Mouse (Mus musculus) embryonic facial prominence, embryonic 12.5 days (tissue): Measurements from ENCODE around the gene 4930564D02Rik. TPM values are rescaled to one million over a fixed set of nuclear protein-coding genes. Genes with fewer than 3 reads are reported as not detected.

ENCODE experiments used
- ATAC-seq: fragments of 200-750 bp; cut with Nextera tagmentation; 2 replicates; pipeline ENCODE4 v1.8.0; 2017; ENCODE audit not compliant: insufficient number of reproducible peaks, insufficient read depth, low FRiP score, low TSS enrichment
- H3K27ac ChIP-seq: fragments of 300-500 bp; sonication (generic); 2 replicates; pipeline ENCODE4 v1.5.1; 2016; ENCODE audit warnings: mild to moderate bottlenecking
- H3K27me3 ChIP-seq: fragments of 300-500 bp; sonication (generic); 2 replicates; pipeline ENCODE4 v1.6.1; 2016; ENCODE audit warnings: mild to moderate bottlenecking, moderate library complexity
- H3K36me3 ChIP-seq: fragments of 300-500 bp; sonication (generic); 2 replicates; pipeline ENCODE4 v1.6.1; 2016; ENCODE audit warnings: mild to moderate bottlenecking
- H3K4me1 ChIP-seq: fragments of 300-500 bp; sonication (generic); 2 replicates; pipeline ENCODE4 v1.6.1; 2016
- H3K4me2 ChIP-seq: fragments of 300-500 bp; sonication (generic); replicated peaks from 2 replicates; pipeline ENCODE4 v1.6.1; 2016; ENCODE audit warnings: mild to moderate bottlenecking, moderate library complexity
- H3K4me3 ChIP-seq: fragments of 300-500 bp; sonication (generic); 2 replicates; pipeline ENCODE4 v1.5.1; 2016; ENCODE audit warnings: mild to moderate bottlenecking
- H3K9ac ChIP-seq: fragments of 300-500 bp; sonication (generic); 2 replicates; pipeline ENCODE4 v1.6.1; 2016; ENCODE audit warnings: mild to moderate bottlenecking, moderate library complexity
- H3K9me3 ChIP-seq: fragments of 300-500 bp; sonication (generic); 2 replicates; pipeline ENCODE4 v1.6.1; 2016; ENCODE audit warnings: mild to moderate bottlenecking, moderate library complexity
- WGBS: fragments of 180-500 bp; shearing (Covaris S2); methylation state at CpG from one replicate; pipeline ENCODE4 v1.1.7; 2016; 5-methylcytosine and 5-hydroxymethylcytosine counted together
- polyA plus RNA-seq: library from polyadenylated mRNA; unstranded; fragments of >200 nt; fragmentation: Nextera tagmentation; extraction: Ambion mirVana; gene quantifications from 2 replicates; pipeline ENCODE4 v1.2.1, GENCODE M21; 2016

The 4930564D02Rik gene
- polyA plus RNA-seq, 1 experiment from 2014 or later, result not detected

- H3K27me3 ChIP-seq, result no peaks in the 10 kb centered on the region
- H3K27ac ChIP-seq, result no peak overlapping the region
- H3K4me3 ChIP-seq, result no peak overlapping the region
- 30% methylated on average over 3 of the region's 3 CpGs for WGBS
- ATAC-seq, result no peak
- no peaks in the 10 kb centered on the region for H3K9me3 ChIP-seq
- no peak overlapping the region for H3K9ac ChIP-seq
- no peaks in the 10 kb centered on the region for H3K36me3 ChIP-seq
- H3K4me1 ChIP-seq, result no peaks in the 10 kb centered on the region
- no peak overlapping the region for H3K4me2 ChIP-seq
These were observed 24.3 kb downstream of the 4930564D02Rik start for GRCm38 (mm10) chr3:105090981-105091380.

GRCm38 (mm10) chr3:105092721-105093505, 26.3 kb downstream of the 4930564D02Rik start:
- WGBS, result 65% methylated on average over 11 of the region's 11 CpGs
- Histone ChIP-seq H3K9me3 (no peaks in the 10 kb centered on the region), H3K27ac (no peak overlapping the region), H3K4me3 (no peak overlapping the region), H3K4me2 (no peak overlapping the region), H3K27me3 (no peaks in the 10 kb centered on the region), H3K9ac (no peak overlapping the region), H3K36me3 (no peaks in the 10 kb centered on the region), H3K4me1 (no peaks in the 10 kb centered on the region)
- no peak for ATAC-seq

- 60% methylated on average over 2 of the region's 2 CpGs for WGBS
- Histone ChIP-seq H3K4me1 (no peaks in the 10 kb centered on the region), H3K9ac (no peak overlapping the region), H3K4me2 (no peak overlapping the region), H3K27me3 (no peaks in the 10 kb centered on the region), H3K9me3 (no peaks in the 10 kb centered on the region), H3K27ac (no peak overlapping the region), H3K4me3 (no peak overlapping the region), H3K36me3 (no peaks in the 10 kb centered on the region)
- ATAC-seq, result no peak
These were observed 27.8 kb downstream of the 4930564D02Rik start for GRCm38 (mm10) chr3:105094448-105094847.

- peaks cover 4% of the 10 kb centered on the region; the same call in 1 of the 2 replicates for H3K4me1 ChIP-seq
- no peak overlapping the region for H3K9ac ChIP-seq
- no peak for ATAC-seq
- H3K27ac ChIP-seq, result no peak overlapping the region
- H3K36me3 ChIP-seq, result no peaks in the 10 kb centered on the region
- 85% methylated on average over 5 of the region's 5 CpGs for WGBS
- H3K4me2 ChIP-seq, result no peak overlapping the region
- H3K27me3 ChIP-seq, result no peaks in the 10 kb centered on the region
- H3K4me3 ChIP-seq, result no peak overlapping the region
- no peaks in the 10 kb centered on the region for H3K9me3 ChIP-seq
These were observed 28.4 kb downstream of the 4930564D02Rik start for GRCm38 (mm10) chr3:105095026-105095425.

- no peak for ATAC-seq
- H3K9me3 ChIP-seq, result no peaks in the 10 kb centered on the region
- no peak overlapping the region for H3K9ac ChIP-seq
- no peak overlapping the region for H3K4me3 ChIP-seq
- H3K27ac ChIP-seq, result no peak overlapping the region
- 81% methylated on average over 4 of the region's 4 CpGs for WGBS
- H3K4me2 ChIP-seq, result no peak overlapping the region
- H3K27me3 ChIP-seq, result no peaks in the 10 kb centered on the region
- H3K4me1 ChIP-seq, result peaks cover 4% of the 10 kb centered on the region; the same call in 1 of the 2 replicates
- H3K36me3 ChIP-seq, result no peaks in the 10 kb centered on the region
These were observed 30.9 kb downstream of the 4930564D02Rik start for GRCm38 (mm10) chr3:105097581-105097980.

GRCm38 (mm10) chr3:105099526-105100269, 33.1 kb downstream of the 4930564D02Rik start:
- no peak overlapping the region for H3K4me3 ChIP-seq
- no peak overlapping the region for H3K4me2 ChIP-seq
- H3K4me1 ChIP-seq, result peaks cover 4% of the 10 kb centered on the region; the same call in 1 of the 2 replicates
- H3K27ac ChIP-seq, result 0 out of 2 replicates have a peak overlapping the region, but pooled peaks have one; percentile 41
- H3K27me3 ChIP-seq, result no peaks in the 10 kb centered on the region
- no peak overlapping the region for H3K9ac ChIP-seq
- 27% methylated on average over 15 of the region's 15 CpGs for WGBS
- H3K9me3 ChIP-seq, result no peaks in the 10 kb centered on the region
- ATAC-seq, result no peak
- H3K36me3 ChIP-seq, result no peaks in the 10 kb centered on the region

GRCm38 (mm10) chr3:105100270-105100589, 33.6 kb downstream of the 4930564D02Rik start:
- Histone ChIP-seq H3K4me1 (peaks cover 4% of the 10 kb centered on the region; the same call in 1 of the 2 replicates), H3K27ac (no peak overlapping the region), H3K4me2 (no peak overlapping the region), H3K36me3 (no peaks in the 10 kb centered on the region), H3K4me3 (no peak overlapping the region), H3K27me3 (no peaks in the 10 kb centered on the region), H3K9me3 (no peaks in the 10 kb centered on the region), H3K9ac (no peak overlapping the region)
- no peak for ATAC-seq
- WGBS, result 62% methylated on average over 4 of the region's 4 CpGs

GRCm38 (mm10) chr3:105105827-105106226, 39.2 kb downstream of the 4930564D02Rik start:
- no peaks in the 10 kb centered on the region for H3K36me3 ChIP-seq
- no peak overlapping the region for H3K9ac ChIP-seq
- no peaks in the 10 kb centered on the region for H3K27me3 ChIP-seq
- 91% methylated on average over 4 of the region's 4 CpGs for WGBS
- no peak overlapping the region for H3K4me3 ChIP-seq
- no peak overlapping the region for H3K27ac ChIP-seq
- no peak overlapping the region for H3K4me2 ChIP-seq
- H3K9me3 ChIP-seq, result no peaks in the 10 kb centered on the region
- no peak for ATAC-seq
- no peaks in the 10 kb centered on the region for H3K4me1 ChIP-seq

- no peak overlapping the region for H3K4me3 ChIP-seq
- H3K9ac ChIP-seq, result no peak overlapping the region
- H3K27me3 ChIP-seq, result no peaks in the 10 kb centered on the region
- no peaks in the 10 kb centered on the region for H3K36me3 ChIP-seq
- 93% methylated on average over 4 of the region's 4 CpGs for WGBS
- no peak for ATAC-seq
- H3K27ac ChIP-seq, result no peak overlapping the region
- H3K9me3 ChIP-seq, result no peaks in the 10 kb centered on the region
- no peak overlapping the region for H3K4me2 ChIP-seq
- no peaks in the 10 kb centered on the region for H3K4me1 ChIP-seq
These were observed 47.2 kb downstream of the 4930564D02Rik start for GRCm38 (mm10) chr3:105113859-105114258.

GRCm38 (mm10) chr3:105114269-105114668, 47.6 kb downstream of the 4930564D02Rik start:
- H3K27me3 ChIP-seq, result no peaks in the 10 kb centered on the region
- WGBS, result 18% methylated on average over 2 of the region's 2 CpGs
- no peaks in the 10 kb centered on the region for H3K4me1 ChIP-seq
- H3K9me3 ChIP-seq, result no peaks in the 10 kb centered on the region
- no peak overlapping the region for H3K9ac ChIP-seq
- H3K36me3 ChIP-seq, result no peaks in the 10 kb centered on the region
- ATAC-seq, result no peak
- H3K4me2 ChIP-seq, result no peak overlapping the region
- no peak overlapping the region for H3K4me3 ChIP-seq
- H3K27ac ChIP-seq, result no peak overlapping the region

GRCm38 (mm10) chr3:105116596-105116995, 50.0 kb downstream of the 4930564D02Rik start:
- no peak overlapping the region for H3K9ac ChIP-seq
- H3K4me3 ChIP-seq, result no peak overlapping the region
- no peaks in the 10 kb centered on the region for H3K27me3 ChIP-seq
- WGBS, result 90% methylated on average over 4 of the region's 4 CpGs
- H3K36me3 ChIP-seq, result no peaks in the 10 kb centered on the region
- H3K27ac ChIP-seq, result no peak overlapping the region
- H3K4me1 ChIP-seq, result no peaks in the 10 kb centered on the region
- H3K9me3 ChIP-seq, result no peaks in the 10 kb centered on the region
- ATAC-seq, result no peak
- H3K4me2 ChIP-seq, result no peak overlapping the region

GRCm38 (mm10) chr3:105123776-105124175, 57.1 kb downstream of the 4930564D02Rik start:
- H3K27me3 ChIP-seq, result no peaks in the 10 kb centered on the region
- no peaks in the 10 kb centered on the region for H3K36me3 ChIP-seq
- no peaks in the 10 kb centered on the region for H3K9me3 ChIP-seq
- H3K9ac ChIP-seq, result no peak overlapping the region
- no peak overlapping the region for H3K27ac ChIP-seq
- whole genome bisulfite sequencing, result 77% methylated on average over 3 of the region's 3 CpGs
- no peak overlapping the region for H3K4me3 ChIP-seq
- H3K4me1 ChIP-seq, result peaks cover 9% of the 10 kb centered on the region; the same call in 1 of the 2 replicates
- no peak overlapping the region for H3K4me2 ChIP-seq
- no peak for ATAC-seq
